Mouse (Mus musculus) G1E (cell line): ENCODE measurements around the gene Wnk4. TPM values are rescaled to one million over a fixed set of nuclear protein-coding genes. Genes with fewer than 3 reads are reported as not detected.

Experiments used
- ATAC-seq: 2 replicates; pipeline ENCODE4 v1.8.0; 2016; ENCODE audit warnings: mild to moderate bottlenecking; ENCODE audit not compliant: insufficient number of reproducible peaks, poor library complexity, low FRiP score, severe bottlenecking; ENCODE audit errors: extremely low read depth
- DNase-seq: peaks from one replicate; pipeline ENCODE4 v3.0.0; 2012; ENCODE audit warnings: low spot score
- H3K27me3 ChIP-seq: 2 replicates; pipeline ENCODE4 v1.6.1; 2012; ENCODE audit warnings: mild to moderate bottlenecking, low read length, inconsistent platforms; ENCODE audit not compliant: insufficient read depth
- H3K36me3 ChIP-seq: replicated peaks from 2 replicates; pipeline ENCODE3; 2012; ENCODE audit warnings: mild to moderate bottlenecking, inconsistent platforms
- H3K4me1 ChIP-seq: 2 replicates; pipeline ENCODE4 v1.6.1; 2012; ENCODE audit warnings: low read depth, low read length, inconsistent platforms, mixed read lengths; ENCODE audit not compliant: insufficient read depth
- H3K4me3 ChIP-seq: 2 replicates; pipeline ENCODE4 v1.5.1; 2012; ENCODE audit warnings: low read depth, mild to moderate bottlenecking, inconsistent platforms, low read length, moderate library complexity, mixed read lengths
- H3K9me3 ChIP-seq: replicated peaks from 2 replicates; pipeline ENCODE4 v1.6.1; 2012; ENCODE audit warnings: inconsistent platforms
- CTCF ChIP-seq: IDR thresholded peaks from 2 replicates; pipeline ENCODE4 v1.5.1; 2012; ENCODE audit warnings: low read depth, low read length, inconsistent platforms, mixed read lengths
- GATA1 ChIP-seq: IDR thresholded peaks from 2 replicates; pipeline ENCODE4 v1.6.1; 2012; ENCODE audit warnings: borderline replicate concordance, low read length, inconsistent platforms, mixed read lengths
- GATA2 ChIP-seq: IDR thresholded peaks from 2 replicates; pipeline ENCODE4 v1.6.1; 2012; ENCODE audit warnings: low read depth, low read length, inconsistent platforms, borderline replicate concordance
- POLR2AphosphoS5 ChIP-seq: IDR thresholded peaks from 2 replicates; pipeline ENCODE4 v1.6.1; 2012; ENCODE audit warnings: low read depth, low read length, inconsistent platforms; ENCODE audit not compliant: insufficient replicate concordance
- TAL1 ChIP-seq: conservative IDR thresholded peaks from 2 replicates; pipeline ENCODE4 v1.6.1; 2012; ENCODE audit warnings: low read depth, low read length, inconsistent platforms, mixed read lengths
- polyA plus RNA-seq: library from polyadenylated mRNA; stranded (reverse); fragments of >175 nt; gene quantifications from 2 replicates; pipeline ENCODE4 v1.2.3, GENCODE M21; 2012
- total RNA-seq, 2 experiments: library from RNA; stranded (forward) in 1 of 2; stranded (reverse) in 1 of 2; fragments of 200-1000 nt in 1 of 2; fragments of >200 nt in 1 of 2; fragmentation: Nextera tagmentation in 1 of 2; gene quantifications; 2 replicates each; pipeline ENCODE4 v1.2.3; 2014 to 2017

The Wnk4 gene
- total and polyA plus RNA-seq, 3 experiments = 4.2 to 45.0 (median 21.2) TPM

DNA sequence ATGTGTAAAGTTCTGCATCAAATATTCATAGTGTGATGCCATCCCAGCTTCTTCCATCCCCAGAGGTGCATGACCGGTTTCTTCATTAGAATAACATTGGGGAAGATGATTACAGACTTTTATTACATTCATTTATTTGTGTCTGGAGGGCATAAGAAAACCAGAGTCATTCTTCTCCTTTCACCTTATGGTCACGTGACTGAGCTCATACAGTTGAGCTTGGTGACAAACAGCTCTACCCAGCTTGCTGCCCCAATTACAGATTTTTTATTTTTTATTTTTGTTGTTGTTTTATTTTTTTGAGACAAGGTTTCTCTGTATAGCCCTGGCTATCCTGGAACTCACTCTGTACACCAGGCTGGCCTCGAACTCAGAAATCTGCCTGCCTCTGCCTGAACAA, 12.1 kb downstream of the Wnk4 start:
- no peak for ATAC-seq
- Histone ChIP-seq H3K4me1 (peaks cover 65% of the 10 kb centered on the region), H3K36me3 (peaks cover 91% of the 10 kb centered on the region)

DNA sequence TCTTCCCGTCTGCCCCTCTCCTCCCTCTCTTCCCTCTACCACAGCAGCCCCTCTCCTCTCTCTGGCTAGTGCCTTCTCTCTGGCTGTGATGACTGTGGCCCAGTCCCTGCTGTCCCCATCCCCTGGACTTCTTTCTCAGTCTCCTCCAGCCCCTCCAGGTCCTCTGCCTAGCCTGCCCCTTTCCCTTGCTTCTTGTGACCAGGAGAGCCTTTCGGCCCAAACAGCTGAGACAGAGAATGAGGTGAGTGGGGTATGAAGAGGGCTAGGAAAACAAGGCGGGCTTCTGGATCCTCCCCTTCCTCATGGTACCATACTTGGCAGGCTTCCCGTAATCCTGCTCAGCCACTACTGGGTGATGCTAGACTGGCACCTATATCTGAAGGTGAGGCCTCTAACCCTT, 14.9 kb downstream of the Wnk4 start:
- Histone ChIP-seq H3K27me3 (no peaks in the 10 kb centered on the region), H3K4me3 (no peak overlapping the region), H3K9me3 (no peaks in the 10 kb centered on the region), H3K4me1 (peaks cover 62% of the 10 kb centered on the region), H3K36me3 (peaks cover 73% of the 10 kb centered on the region)
- DNase-seq = no peak
- no peak for ATAC-seq
- TF ChIP-seq TAL1 = no peak
- no peak for TF ChIP-seq GATA2
- no peak for TF ChIP-seq POLR2AphosphoS5
- TF ChIP-seq CTCF = no peak
- TF ChIP-seq GATA1 = no peak

More for the DNA sequence above, 12.1 kb downstream of the Wnk4 start:
- TF ChIP-seq POLR2AphosphoS5 (no peak), GATA2 (no peak), GATA1 (no peak), CTCF (no peak), TAL1 (no peak)
- no peaks in the 10 kb centered on the region for H3K27me3 ChIP-seq
- H3K4me3 ChIP-seq = no peak overlapping the region
- DNase-seq = no peak
- H3K9me3 ChIP-seq = no peaks in the 10 kb centered on the region

DNA sequence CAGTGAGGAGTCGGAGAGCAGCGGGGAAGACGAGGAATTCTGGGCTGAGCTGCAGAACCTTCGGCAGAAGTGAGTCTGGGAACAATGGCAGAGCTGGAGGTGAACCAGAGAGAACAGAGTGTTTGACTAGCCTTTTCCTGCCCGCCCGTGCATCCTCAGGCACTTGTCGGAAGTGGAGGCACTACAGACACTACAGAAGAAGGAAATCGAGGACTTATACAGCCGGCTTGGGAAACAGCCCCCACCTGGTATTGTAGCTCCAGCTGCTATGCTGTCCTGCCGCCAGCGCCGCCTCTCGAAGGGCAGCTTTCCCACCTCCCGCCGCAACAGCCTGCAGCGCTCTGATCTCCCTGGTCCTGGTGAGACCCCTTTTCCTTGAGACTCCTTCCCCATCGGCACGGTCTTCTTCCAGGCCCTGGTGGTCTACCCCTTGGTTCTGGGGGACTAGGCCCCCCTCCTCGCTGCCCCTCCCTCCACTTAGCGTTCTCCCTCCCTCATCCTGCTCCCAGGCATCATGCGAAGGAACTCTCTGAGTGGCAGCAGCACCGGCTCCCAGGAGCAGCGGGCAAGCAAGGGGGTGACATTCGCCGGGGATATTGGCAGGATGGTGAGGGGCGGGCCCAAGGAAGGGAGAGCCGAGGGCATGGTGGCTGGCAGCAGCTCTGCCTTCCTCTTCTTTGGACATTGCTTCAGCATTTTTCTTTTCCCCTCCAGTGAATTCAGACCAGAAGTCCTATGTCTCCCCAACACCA, 16.1 kb downstream of the Wnk4 start:
- DNase-seq = no peak
- no peaks in the 10 kb centered on the region for H3K9me3 ChIP-seq
- H3K4me1 ChIP-seq = peaks cover 57% of the 10 kb centered on the region
- TF ChIP-seq GATA2 (no peak), TAL1 (no peak), GATA1 (no peak), POLR2AphosphoS5 (no peak), CTCF (no peak)
- ATAC-seq = no peak
- H3K27me3 ChIP-seq = no peaks in the 10 kb centered on the region
- H3K36me3 ChIP-seq = peaks cover 62% of the 10 kb centered on the region
- H3K4me3 ChIP-seq = peak overlapping the region; percentile 91; the same call in 1 of the 2 replicates

DNA sequence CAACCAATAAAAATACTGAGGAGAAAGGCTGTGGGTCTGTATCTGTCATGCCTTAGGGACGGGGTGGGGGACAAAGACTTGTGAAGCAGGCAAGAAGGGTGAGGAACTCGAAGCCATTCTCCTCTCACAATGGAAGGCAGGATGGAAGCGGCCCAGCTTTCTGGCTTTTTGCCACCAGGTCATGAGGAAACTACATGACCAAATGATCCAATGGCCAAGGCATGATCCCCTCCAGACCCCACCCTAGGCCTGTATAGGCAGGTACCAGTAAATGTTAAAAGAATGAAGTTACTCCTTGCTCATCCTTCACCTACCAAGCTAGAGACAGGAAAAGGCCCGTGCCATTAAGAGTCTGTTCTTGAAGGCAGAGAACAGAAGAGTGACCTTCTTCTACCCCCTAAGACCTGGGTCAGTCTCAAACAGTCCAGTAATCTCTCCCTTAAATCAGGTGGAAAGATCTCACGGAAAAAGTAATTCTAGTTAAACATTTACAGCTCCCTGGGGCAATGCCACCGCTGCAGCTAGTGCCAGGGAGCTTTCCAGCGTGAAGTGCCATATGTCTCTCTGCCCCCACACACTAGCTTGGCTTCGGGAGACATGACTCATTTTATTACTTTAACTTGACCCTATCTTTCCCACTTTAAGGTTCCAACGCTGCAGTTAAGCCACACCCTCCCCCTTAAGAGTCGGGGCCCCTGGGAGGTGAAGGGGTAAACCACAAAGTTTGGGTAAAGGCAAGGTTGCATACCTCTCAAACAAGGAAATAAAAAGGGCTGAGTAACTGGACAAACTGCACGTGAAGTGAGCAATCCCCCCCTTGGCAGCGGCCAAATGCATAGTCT, 17.2 kb downstream of the Wnk4 start:
- Histone ChIP-seq H3K4me3 (peak overlapping the region; percentile 91), H3K4me1 (peaks cover 53% of the 10 kb centered on the region), H3K9me3 (no peaks in the 10 kb centered on the region), H3K27me3 (no peaks in the 10 kb centered on the region), H3K36me3 (peaks cover 52% of the 10 kb centered on the region)
- ATAC-seq (peak; percentile 55), DNase-seq (peak; percentile 62)
- no peak for TF ChIP-seq GATA2
- TF ChIP-seq TAL1 = no peak
- no peak for TF ChIP-seq GATA1
- no peak for TF ChIP-seq POLR2AphosphoS5
- no peak for TF ChIP-seq CTCF

DNA sequence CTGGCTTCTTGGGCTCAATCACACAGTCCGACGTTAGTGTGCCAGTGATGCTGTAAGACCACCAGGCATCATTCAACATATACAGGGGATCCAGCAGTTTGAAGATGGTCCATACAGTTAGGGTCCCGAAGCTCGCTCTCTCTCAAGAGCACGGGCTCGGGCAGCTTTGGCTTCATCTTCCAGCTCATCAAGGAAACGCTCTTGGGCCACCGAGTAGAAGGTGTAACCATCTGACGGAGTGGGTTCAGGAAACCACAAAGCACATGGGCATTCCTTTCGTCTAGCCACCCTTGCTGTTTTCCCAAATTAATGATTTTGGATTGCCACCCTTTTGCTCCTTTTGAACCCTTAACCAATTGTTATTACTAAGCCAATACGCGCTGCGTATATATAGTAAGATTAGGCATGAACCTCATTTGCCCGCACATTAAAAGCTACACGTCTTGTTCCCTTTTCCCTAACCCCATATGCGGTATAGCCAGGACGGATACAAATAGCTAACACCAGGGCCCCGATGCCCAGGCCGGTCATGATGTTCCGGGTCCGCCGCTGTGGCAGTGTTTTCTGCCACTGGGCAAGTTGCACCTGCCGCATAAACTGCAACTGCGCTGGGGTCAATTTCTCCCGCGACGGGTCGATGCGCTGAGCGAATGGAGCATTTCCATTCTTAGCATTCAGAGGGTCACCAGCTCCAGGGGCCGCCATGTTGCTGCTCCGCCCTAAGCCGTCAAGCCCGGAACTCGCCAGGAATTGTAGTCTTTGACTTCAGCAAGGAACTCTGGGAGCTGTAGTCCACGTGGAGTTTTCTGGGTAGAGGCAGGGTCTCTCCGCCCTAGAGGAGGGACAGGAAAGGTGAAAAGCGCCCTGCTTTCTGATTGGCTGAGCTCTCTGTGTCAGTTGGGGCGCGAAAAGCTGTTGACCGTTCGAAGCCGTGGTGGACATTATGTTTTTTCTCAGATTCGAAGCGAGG, 18.1 kb downstream of the Wnk4 start, which contains the start of the genes Cntd1 and Coa3:
TSS of gene Cntd1 (plus strand) at position 790 of the 970 bp plus-strand sequence.
TSS of gene Coa3 (minus strand) at position 892 of the 970 bp plus-strand sequence.
- H3K4me1 ChIP-seq = peaks cover 53% of the 10 kb centered on the region
- TF ChIP-seq POLR2AphosphoS5 = no peak
- TF ChIP-seq TAL1 = no peak
- TF ChIP-seq GATA1 = no peak
- DNase-seq = peak; percentile 84

More for the DNA sequence above, 18.1 kb downstream of the Wnk4 start, which contains the start of the genes Cntd1 and Coa3:
- Histone ChIP-seq H3K36me3 (peaks cover 44% of the 10 kb centered on the region), H3K27me3 (no peaks in the 10 kb centered on the region), H3K4me3 (peak within 1 kb of the TSS; percentile 91), H3K9me3 (no peaks in the 10 kb centered on the region)
- ATAC-seq = peak; percentile 69
